Mouse (Mus musculus) CH12F3 (cell line): ENCODE data around the gene Efcab11.

Source experiments
- in situ Hi-C: fragments of 300-500 bp; cut with MboI; formaldehyde crosslinking; loops from 2 replicates; pipeline ENCODE4 v1.14.3; 2020; ENCODE audit warnings: low sequenced_read_pairs

Efcab11 gene

DNA sequence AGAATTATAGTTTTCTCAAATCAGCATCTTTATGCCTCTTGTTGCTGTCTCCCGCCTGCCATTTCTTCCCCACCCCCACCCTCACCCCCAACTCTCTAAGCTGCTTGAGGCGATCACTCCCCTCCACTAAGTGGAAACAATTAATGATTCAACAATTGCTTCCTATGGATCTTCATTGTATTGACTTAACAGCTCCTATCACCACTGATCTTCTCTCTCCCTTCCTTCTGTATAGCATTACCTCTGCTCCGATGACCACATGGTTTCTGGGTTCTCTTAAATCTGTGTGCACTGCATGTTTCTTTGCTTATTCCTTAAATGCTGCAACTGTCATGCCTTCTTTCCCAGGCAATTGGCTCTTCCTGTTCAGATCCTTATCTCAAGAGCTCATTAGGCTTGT lies 120.2 kb downstream of the Efcab11 start:
- in situ Hi-C loops: no loop called here

DNA sequence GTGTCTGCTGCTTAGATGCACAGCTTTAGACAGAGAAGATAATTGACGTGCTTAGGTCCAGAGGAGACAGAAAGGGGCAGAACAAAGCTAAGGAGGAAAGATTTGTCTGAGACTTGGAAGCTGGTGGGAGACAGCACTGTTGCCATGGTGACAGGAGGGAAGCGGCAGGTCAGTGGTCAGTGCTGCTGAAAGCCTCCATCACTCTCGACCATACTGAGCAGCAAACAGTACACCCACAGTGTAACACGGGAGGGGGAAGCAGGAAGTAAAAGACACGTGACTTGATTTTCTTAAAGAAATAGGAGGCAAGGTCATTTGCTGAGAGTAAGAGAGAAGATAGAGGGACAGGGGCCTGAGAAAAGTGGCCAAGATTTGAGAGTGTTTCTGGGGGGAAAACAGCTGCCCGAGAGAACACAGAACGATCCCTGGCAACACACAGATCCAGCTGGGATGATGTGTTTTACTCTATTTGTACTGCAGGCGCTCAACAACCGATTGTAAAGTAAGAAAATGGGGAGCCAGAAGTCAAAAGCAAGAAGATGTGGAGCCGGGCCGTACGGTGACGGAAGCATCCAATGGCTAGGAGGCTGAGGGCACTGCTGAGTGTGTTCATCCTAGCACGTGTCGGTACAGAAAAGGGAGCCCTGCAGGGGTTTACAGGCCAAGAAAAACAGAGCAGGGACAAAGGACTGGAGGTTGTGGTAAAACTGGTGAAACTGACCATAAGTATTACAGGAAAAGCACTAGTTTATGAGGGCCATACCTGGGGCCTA lies 126.3 kb downstream of the Efcab11 start:
- in situ Hi-C loops: no loop called here

DNA sequence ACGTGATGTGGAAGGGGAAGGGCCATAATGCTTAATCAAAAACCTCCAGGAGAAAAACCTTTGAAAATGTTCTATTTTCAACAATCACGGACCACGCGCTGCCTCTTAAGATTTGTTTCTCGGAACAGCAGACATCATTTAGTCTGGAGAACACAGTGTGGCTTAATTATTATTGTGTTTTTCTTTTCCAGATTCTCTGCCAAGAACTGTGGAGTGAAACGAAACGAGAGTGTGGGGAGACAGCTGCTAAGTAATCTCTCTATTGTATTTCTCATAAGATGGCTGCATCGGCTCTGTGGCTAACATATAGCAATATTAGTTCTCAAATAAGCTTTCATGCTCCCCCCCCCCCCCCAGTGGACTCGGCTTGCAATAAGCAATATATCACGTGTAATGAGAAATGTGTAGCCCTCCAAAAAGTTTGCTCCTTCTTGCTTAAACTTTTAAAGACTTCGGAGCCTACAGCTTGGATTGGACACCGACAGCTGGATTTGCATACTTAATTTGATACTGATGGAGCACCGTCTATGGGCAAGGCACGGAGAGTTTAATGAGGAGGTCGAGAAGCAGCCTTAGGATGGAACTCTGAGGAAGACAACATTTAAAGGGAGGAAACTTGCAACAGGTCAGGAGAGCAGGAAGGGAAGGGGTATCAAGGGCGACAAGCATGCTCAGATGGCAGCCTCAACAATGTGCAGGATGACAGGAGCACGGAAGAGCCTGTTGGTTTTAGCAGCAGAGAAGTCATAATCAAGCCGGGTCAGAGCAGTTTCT lies 127.1 kb downstream of the Efcab11 start:
- in situ Hi-C loops: no loop called here

DNA sequence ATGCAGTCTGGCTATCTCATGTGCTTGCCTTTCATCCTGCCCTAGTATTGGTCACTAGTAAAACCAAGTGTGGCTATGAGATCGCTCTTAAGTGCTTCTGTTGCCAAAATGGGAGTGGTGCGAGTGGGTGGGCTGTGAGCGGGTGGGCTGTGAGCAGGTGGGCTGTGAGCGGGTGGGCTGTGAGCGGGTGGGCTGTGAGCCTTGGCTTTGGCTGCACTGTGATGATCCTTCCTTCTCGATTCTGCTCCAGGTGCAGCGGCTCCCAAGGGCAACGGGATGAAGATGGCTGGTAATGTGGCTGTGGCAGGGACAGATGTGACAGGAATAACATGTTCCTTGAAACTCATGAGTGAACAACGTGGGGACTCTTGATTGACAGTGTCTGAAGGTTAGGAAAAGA lies 128.0 kb downstream of the Efcab11 start:
- in situ Hi-C loops: no loop called here

DNA sequence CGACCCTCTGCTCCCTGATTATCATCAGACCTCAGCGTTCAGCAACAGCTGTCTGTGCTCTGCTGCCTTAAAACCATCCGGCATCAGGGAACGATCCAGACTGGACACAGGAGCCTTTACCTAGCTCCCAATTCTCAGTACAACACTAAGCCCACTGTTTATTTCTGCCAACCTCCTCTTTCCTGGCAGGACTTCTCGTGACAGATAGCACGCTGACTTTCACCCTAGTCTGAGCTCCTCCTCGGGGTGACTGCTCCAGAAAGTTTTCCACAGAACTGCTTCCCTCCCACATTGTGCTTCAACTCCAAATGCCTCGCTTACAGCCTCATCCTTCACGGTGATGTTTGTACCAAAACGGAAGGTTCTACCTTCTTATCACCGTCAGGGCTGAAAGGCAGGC lies 131.3 kb downstream of the Efcab11 start:
- in situ Hi-C loops: no loop called here

DNA sequence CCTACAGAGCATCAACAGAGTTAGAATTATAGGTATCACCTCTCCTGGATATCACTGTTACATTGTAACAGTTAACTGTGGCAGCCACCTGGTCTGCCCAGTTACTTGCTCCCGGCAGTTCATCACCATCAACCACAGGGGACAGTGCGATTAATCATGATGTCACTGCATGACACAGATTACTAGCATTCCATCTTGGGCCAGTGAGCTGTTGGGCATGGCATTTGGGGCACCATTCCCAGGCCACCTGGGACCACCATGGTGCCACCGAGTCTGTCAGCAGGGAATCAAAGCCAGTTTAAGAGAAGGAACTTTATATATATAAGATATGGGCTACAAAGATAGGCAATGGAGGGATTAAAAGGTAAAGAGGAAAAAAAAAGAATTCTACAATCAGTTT lies 134.8 kb downstream of the Efcab11 start:
- in situ Hi-C loops: no loop called here

DNA sequence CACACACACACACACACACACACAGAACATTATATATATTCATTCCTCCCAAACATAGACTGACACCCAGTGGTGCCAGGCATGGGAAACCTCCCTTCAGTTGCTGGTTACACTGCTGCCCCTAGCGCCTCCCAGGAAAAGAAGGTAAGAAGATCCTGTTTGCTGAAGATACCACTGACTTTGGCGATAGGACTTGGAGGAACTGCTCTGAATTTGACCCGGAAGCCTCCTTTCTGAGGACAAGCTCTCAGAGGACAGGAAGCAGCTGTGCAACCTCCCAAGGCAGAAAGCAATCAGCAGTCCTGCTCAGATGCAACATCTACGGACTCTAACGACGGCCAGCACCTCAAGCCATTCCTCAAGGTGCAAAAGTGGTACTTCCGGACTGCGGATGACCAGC lies 142.6 kb downstream of the Efcab11 start:
- in situ Hi-C loops: no loop called here

DNA sequence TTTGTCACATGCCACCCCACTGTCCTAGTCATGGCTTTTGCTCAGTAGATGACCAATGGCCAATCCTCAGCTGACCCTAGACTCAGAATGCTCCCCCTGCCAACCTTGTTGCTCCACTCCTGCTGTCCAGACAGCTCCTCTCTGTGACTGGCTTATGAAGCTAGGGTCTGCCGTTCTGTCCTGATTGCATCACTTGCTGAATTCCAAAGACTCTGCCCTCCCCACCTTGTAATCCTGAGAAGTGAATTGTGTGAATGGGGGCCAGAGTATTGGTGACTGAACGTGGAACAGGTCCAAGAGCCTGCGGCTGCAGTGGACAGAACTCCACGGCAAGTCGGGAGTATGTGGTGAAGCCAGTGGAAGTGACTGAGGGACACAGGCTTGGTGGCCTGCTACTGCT lies 145.0 kb downstream of the Efcab11 start:
- in situ Hi-C loops: no loop called here

DNA sequence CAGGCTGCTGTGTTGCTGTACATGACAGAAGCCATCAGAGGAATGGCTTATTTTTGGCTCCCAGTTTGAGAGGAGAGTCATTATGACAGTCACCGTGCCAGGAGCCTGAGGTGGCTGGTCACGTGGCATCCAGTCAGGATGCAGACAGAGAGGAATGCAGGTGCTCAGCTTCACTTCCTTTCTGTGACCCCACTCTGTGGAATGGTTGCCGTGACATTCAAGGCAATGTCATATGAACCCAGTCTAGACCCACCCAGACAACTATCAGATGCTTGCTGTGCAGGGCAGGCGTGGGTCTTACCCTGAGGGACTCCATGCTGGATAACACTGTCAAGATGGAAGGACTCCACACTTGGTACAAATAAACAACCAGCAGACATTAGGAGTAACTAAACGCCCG lies 146.0 kb downstream of the Efcab11 start:
- in situ Hi-C loops: no loop called here

DNA sequence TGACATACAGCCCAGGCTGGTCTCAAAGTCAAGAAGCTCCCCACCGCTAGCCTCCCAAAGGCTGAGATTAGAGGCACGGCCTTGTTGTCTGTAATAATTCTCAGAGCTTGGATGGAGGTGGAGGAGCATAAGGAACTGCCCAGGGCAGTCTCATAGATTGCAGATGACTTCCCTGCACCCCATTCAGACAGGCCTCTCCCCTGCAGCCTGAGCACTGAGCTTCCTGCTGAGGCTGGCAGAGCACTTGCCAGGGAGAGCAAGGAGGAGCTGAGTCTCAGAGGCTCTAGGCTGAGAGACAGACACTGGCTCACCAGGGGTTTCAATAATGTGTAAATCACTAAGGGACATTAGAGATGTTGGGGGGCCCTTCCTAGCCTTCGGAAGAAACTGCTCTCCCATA lies 147.3 kb downstream of the Efcab11 start:
- in situ Hi-C loops: no loop called here

DNA sequence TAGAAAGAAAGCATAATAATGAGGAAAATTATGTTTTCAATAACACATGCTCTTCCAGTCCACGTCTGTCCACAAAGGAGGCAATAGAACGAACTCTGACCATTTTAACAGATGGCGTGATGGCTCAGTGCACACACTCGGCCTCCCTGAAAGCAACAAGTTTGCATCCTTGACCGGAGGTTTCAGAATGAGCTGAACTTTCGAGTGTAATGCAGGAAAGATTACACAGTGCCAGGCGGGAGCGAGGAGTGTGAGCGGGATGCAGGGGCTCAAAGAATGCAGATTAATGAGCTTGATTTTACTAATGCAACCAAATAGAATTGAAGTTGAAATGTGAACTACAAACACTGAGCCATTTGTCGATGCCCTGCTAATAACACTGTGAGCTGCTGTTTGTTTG lies 149.1 kb downstream of the Efcab11 start:
- in situ Hi-C loops: no loop called here

DNA sequence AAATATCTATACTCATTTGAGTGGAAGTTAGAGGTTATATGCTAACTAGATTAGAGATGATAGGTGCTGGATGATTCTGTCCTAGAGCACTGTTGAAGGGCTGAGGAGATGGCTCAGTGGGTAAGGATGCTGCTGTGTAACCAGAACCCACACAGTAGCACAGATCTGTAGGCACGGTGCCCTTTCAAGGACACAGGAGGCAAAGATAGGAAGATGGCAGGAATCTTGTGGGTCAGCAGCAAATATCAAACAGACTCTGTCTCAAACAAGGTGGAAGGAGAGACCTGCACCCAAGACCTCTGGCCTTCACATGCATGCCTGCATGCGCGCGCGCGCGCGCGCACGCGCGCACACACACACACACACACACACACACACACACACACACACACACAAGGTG lies 160.0 kb downstream of the Efcab11 start:
- in situ Hi-C loops: no loop called here

DNA sequence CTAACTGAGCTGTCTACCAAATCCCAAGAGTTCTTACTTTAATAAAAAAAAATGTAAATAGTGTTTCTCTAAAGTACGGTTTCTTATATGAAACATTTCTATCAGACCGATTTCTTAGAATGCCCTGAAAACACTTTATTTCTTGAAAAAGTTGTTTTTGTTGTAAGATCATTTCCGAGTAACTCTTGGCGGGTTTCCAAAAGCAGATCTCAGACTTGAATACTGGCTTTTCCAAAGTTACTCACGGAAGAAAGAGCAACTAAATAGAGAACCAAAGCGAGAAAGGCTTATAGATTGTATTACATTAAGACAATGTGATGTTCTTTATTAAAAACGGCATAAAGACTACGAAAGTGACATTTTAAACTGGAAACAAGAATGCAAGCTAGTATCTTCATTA lies 160.4 kb downstream of the Efcab11 start:
- in situ Hi-C loops: no loop called here

DNA sequence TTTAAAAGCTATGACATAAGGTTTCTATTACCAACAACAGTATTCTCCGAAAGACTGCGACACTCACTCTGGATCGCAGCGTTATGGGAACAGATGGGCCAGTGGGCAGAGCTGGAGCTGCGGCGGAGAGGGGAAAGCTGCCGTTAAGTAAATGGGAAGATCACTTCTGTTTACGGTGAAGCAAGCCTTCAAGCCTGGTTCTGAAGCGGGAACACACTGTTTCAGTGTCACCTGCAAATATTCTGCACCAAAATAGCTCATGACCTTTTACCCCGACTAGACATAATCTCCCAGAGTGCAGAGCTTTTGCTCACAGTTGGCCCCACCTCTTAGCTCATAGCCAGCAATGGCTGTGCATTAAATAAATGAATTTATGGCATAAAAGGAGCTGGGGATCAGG lies 162.9 kb downstream of the Efcab11 start:
- in situ Hi-C loops: no loop called here

DNA sequence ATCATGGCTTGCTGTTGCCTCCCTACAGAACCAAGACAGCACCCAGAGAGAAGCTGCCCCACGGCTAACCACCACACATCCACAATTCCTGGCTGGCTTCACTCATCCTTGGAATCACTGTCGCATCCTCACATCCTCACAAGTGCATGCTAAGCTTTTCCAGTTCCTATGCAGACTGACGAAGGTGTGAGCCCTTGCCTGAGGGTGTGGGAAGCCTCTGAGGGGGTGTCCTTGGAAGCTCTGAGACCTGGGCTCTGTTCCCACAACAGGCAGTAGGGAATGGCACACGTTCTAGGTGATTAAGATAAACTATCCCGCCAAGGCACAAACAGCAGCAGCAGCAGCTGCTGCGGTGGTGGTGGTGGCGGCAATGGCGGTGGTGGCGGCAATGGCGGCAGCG lies 164.5 kb downstream of the Efcab11 start:
- in situ Hi-C loops: no loop called here

DNA sequence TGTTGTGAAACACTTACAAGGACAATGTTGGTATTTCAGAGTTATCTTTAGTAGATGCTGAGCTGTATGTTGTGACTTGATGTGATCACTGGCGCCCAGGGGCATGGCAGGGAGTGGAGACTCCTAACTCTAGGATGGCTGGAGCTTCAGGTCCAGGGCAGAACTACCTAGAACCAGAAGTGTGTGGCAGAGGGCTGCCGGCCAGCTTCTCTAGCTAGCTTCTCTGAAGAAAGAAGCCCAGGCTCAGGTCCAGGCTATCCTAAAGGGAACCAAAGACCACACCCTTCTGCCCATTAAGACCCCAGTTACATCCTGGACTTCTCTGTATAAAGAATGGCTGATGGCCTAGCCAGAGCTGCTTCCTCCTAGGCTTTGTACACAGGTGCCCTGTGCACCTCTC lies 166.1 kb downstream of the Efcab11 start:
- in situ Hi-C loops: no loop called here

DNA sequence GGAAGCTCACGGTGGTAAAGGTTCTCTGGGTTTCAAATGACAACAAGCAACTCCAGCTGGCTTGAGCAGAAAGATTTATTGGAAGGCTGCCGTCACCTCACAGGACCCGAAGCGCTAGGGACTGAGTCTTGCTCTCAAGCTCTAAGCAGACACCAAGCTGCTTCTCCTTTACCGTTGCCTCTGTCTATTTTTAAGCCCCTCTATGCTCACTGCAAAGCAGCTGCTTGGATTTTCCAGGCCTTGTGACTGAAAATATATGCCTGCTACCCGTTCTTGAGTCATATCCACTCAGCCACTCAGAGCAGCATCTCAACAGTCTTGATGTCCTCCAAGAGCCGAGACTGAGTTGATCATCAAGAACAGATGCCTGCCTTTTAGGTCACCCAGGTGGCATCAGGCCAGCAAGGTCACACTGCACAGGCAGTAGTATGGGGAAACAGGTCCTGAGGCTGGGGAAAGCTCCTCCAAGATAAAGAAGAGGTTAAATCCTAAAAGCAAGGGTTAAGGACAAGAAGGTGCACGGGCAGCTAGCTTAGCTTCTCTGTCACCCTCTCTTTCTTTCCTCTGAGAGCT lies 168.1 kb downstream of the Efcab11 start:
- in situ Hi-C loops: no loop called here

DNA sequence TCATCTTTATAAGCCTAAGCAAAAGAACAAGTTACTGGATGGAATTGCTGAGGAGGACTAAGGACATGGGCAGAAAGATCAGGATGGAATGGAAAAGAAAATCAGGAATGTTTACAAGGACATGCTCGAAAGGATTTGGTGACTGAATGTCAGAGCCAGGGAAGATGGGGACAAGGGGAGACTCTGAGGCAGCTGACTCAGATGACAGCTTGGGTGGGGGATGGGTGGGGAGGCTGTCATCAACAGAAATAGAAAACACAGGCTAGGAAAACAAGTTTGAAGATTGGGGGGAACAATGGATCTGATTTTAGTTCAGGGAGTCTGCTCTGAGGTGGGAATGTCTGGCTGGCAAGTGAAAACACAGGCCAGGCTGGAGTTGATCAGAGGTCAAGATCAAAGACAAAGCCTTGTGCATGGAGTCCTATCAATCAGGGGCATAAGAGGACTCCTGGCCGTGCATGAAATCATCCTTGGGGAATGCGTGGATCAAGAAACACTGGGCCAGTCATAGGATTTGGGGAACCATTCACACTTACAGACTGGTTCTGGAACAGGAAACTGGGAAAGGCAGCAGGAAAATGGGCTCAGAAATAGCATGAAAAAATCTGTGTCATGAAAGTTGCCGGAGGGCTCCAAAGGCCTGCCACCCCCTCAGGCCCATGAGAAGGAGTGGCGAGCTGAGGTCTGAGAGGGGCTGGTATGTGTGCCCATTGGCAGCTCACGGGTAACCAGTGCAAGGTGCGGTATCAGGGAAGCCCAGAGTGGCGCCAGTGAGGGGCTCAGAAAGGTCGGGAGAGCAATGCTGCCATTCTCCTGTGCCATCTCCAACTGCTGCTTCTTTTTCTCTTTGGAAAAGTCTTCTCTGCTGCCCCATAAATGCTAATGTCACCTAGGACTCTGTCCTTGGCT lies 168.9 kb downstream of the Efcab11 start:
- in situ Hi-C loops: no loop called here

DNA sequence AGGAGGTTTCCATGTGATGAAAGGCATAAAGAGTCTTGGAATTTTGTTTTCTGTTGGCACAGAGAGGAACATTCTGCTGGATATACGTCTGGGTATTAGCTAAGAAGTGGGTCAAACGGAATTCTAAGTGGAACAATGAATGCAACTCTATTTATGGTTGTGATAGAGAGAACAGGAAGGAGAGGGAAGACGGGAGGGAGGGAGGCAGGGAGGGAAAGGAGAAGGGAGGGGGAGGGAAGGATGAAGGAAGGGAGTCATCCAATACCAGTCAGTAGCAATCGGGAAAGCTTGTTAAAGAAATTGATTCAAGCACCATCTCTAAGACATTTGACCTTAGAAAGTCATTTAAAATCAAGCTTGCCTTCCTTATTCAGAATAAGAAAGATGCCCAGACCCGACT lies 172.0 kb downstream of the Efcab11 start:
- in situ Hi-C loops: no loop called here

DNA sequence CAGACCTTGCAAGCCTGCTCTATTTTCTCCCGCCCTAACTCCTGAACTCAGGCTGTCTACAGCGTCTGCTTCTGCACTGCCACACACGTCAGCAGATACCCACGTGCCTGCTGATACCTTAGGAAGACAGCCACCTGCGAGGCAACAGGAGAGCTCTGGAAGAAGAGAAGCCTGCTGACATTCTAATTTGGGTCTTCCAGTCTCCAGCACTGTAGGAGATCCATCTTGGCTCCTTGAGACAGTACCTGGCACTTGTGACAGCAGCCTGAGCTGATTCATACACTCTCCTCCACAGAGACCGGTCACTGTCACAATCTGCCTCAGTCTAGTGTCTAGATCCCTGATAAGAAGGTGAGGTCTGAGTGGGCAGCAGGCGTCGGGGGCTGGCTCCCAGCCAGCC lies 182.0 kb downstream of the Efcab11 start:
- in situ Hi-C loops: no loop called here

DNA sequence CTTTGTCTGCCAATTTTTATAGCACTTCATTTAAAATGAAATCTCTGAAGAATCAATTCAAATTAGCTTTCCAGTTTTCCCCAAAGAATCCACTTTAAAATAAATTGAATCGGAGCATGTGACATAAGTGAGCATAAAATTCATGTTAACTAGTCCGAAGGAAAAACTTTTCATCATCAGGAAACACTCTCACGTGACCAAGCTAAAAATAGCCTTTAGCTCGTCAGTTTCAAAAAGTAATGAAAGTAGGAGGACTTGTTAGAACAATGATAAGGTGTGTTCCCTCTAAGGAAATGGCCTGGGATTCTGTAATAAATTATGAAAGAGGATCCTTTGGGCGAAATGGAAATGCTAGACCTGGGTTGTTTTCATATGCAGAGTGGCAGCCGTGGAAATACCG lies 183.9 kb downstream of the Efcab11 start:
- in situ Hi-C loops: no loop called here
